Mouse (Mus musculus) bone marrow, adult 2 months (tissue): ENCODE results near the gene Rbm28. TPM values are rescaled to one million over a fixed set of nuclear protein-coding genes. Genes with fewer than 3 reads are reported as not detected.

ENCODE experiments used
- H3K27ac ChIP-seq: fragments of 200-500 bp; 2 replicates; pipeline ENCODE4 v1.5.1; 2012; ENCODE audit warnings: low read depth, mild to moderate bottlenecking, control low read depth, inconsistent platforms, low read length; ENCODE audit not compliant: control insufficient read depth, poor library complexity, insufficient read depth
- H3K4me1 ChIP-seq: fragments of 200-500 bp; 2 replicates; pipeline ENCODE4 v1.6.1; 2011; ENCODE audit warnings: low read length; ENCODE audit not compliant: control insufficient read depth, insufficient read depth
- H3K4me3 ChIP-seq: fragments of 200-500 bp; replicated peaks from 2 replicates; pipeline ENCODE3; 2011; ENCODE audit warnings: mild to moderate bottlenecking, low read depth, low read length, control low read depth; ENCODE audit not compliant: control insufficient read depth
- CTCF ChIP-seq: fragments of 200-500 bp; IDR thresholded peaks from 2 replicates; pipeline ENCODE4 v1.5.1; 2011; ENCODE audit warnings: low read length, control low read depth; ENCODE audit not compliant: control insufficient read depth, insufficient read depth
- POLR2A ChIP-seq: fragments of 200-500 bp; IDR thresholded peaks from 2 replicates; pipeline ENCODE4 v1.6.1; 2011; ENCODE audit warnings: low read depth, mild to moderate bottlenecking, control low read depth, low read length, borderline replicate concordance; ENCODE audit not compliant: control insufficient read depth
- WGBS: fragments of 180-500 bp; shearing (Covaris S2); methylation state at CpG from one replicate; pipeline ENCODE4 v1.1.7; 2018; 5-methylcytosine and 5-hydroxymethylcytosine counted together
- polyA plus RNA-seq: library from polyadenylated mRNA; stranded (reverse); fragments of >200 nt; gene quantifications from 2 replicates; pipeline ENCODE4 v1.2.4, GENCODE M21; 2011; ENCODE audit warnings: low replicate concordance; ENCODE audit not compliant: missing spikeins, insufficient read depth, insufficient read length

The Rbm28 gene
- polyA plus RNA-seq, 1 experiment: 21.5 TPM

DNA sequence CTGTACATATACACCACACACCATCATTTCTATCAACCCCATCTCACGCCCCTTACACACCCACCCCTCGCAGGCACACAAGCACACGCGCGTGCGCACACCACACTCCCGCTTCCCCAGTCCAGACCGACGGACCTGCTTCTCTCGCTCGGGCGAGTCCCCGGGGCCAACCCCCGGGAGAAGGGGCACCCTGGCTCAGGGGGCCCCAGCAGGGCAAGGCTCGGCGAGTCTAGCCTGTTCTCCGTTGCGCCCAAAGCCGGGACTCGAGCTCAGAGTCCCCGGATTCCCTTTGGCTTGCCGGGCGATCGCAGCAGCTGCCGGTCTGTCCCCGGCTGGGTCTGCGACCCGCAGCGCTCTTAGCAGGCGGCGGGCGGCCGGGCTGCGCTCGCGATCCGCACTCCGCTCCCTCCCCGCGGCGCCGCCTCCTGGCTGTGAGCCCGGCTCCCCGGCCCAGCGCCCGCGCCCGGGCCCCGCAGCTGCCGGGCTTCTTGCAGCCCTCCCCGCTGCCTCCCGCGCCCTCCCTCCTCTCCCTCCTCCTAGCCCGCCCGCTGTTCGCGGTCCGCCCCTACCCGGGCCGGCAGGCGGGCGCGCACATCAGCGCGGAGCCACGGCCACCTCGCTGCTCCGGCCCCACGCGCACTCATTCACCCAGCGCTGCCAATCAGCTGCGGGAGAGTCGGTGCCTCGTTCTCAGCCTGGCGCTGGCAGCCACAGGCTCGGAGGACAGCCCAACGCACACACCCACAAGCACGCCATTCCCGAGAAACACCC lies 14.3 kb upstream of the Rbm28 start, which contains the start of gene Prrt4:
Gene Prrt4 (minus strand): TSS at position 697 of the 771 bp plus-strand sequence.
- no peak within 1 kb of the TSS; the same call in 1 of the 2 replicates for H3K27ac ChIP-seq
- TF ChIP-seq CTCF: no peak
- no peak for TF ChIP-seq POLR2A
- WGBS: 2% methylated on average over 79 of the region's 79 CpGs
- no peak within 1 kb of the TSS for H3K4me3 ChIP-seq
- no peaks in the 10 kb centered on the region for H3K4me1 ChIP-seq

DNA sequence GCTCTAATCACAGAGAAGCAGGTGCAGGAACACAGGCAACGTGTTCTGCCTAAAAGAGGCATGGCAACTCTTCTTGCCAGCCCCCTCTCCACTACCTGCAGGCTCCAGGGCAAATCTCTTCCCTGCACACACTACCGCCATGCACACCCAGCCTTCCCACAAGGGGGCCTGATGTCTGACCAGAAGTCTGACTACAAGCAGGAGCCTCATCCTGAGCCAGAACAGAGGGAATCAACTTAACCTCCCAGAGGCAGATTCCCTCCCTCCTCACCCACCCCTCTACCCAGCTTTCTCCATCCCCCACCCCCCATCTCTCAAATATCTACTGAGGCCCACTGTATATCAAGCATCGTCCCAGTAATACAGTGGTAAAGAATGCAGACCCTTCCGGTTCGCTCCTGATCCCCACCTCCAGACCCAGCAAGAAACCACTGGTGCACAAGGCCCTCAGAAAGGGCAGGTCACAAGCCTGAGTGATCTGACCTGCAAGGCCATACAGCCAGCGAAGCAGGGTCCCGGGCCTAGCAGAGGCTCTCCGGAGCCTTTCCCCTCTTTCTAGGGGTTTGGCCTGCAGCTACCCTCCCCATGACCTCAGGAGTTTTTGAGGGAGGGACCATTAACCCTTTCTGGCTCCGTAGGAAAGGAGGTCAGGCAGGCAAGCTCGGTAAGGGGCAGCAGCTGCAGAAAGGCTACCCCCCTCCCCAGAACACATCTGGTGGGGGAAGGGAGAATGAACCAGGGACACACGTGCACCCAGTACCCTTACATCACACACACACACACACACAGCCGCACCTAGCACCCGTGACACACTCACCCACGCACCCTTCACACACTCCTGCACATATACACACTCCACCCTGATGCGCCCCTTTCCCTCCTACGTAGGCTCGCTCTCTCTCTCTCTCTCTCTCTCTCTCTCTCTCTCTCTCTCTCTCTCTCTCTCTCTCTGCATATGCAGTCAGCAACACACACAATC lies 13.4 kb upstream of the Rbm28 start:
- Histone ChIP-seq H3K4me1 (no peaks in the 10 kb centered on the region), H3K27ac (no peak overlapping the region), H3K4me3 (no peak overlapping the region)
- 55% methylated on average over 17 of the region's 17 CpGs for WGBS
- TF ChIP-seq CTCF (no peak), POLR2A (no peak)

DNA sequence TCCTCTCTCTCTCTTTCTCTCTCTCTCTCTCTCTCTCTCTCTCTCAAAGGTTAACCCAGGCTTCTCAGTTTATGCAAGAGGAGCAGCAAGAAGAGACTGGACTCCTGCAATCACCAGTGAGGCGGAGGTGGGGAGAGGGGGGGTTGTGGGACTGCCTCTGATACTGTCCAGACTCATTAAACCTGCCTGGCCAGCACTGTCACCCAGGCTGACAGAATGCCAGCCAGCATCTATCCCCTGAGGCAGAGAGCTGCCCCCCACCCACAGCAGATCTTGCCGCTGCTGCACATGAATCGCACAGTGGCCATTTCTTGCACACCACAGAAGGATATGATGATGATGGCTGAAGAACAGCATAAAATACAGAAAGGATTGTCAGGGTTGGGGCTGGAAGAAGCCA lies 10.3 kb upstream of the Rbm28 start:
- Histone ChIP-seq H3K27ac (no peak overlapping the region), H3K4me3 (no peak overlapping the region), H3K4me1 (no peaks in the 10 kb centered on the region)
- TF ChIP-seq CTCF (no peak), POLR2A (no peak)
- 79% methylated on average over 3 of the region's 3 CpGs for WGBS

DNA sequence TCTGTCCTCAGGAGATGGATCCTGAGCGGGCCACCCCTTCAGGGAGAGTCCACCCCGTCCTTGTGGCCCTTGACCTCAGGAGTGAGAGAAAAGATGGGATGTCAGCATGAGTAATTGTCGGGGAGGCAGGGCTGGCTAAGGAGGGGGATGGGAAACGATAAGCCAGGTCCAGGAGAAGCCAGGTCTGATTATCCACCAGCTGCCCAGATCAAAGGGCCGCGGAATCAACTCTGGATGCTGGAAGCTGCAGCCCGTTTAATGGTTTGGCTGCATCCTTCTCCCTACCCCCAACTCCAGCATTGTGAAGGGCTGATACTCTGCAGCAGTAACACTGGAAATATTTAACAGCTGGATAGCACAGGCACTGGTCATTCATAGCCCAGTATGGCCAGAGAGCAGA lies 9.6 kb upstream of the Rbm28 start:
- Histone ChIP-seq H3K4me3 (no peak overlapping the region), H3K4me1 (no peaks in the 10 kb centered on the region), H3K27ac (no peak overlapping the region)
- 37% methylated on average over 7 of the region's 7 CpGs for WGBS
- TF ChIP-seq POLR2A (no peak), CTCF (no peak)

DNA sequence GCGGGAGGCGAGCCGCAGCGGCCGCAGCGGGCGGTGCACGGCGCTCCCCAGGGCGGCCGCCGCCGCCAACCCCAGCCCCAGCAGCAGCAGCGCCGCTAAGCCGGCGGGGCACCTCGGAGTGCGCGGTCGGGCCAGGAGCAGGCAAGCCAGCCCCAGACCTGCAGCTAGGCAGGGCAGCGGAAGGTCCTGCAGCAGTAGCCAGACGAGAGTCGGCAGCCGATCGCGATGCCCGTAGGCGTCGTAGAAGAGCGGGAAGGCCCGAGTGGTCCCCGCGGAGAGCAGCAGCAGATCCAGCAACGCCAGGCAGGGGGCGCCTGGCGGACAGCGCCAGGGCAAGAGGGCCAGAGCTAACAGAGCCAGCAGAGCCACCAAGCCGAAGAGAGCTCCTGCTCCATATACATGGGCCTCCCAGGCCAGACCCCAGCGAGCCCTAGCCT lies 6.2 kb upstream of the Rbm28 start:
- TF ChIP-seq CTCF (peak; percentile 64; the same call in 1 of the 2 replicates), POLR2A (no peak)
- Histone ChIP-seq H3K27ac (no peak overlapping the region), H3K4me1 (no peaks in the 10 kb centered on the region), H3K4me3 (peak overlapping the region; percentile 7)
- under 1% methylated on average over 40 of the region's 40 CpGs for WGBS

DNA sequence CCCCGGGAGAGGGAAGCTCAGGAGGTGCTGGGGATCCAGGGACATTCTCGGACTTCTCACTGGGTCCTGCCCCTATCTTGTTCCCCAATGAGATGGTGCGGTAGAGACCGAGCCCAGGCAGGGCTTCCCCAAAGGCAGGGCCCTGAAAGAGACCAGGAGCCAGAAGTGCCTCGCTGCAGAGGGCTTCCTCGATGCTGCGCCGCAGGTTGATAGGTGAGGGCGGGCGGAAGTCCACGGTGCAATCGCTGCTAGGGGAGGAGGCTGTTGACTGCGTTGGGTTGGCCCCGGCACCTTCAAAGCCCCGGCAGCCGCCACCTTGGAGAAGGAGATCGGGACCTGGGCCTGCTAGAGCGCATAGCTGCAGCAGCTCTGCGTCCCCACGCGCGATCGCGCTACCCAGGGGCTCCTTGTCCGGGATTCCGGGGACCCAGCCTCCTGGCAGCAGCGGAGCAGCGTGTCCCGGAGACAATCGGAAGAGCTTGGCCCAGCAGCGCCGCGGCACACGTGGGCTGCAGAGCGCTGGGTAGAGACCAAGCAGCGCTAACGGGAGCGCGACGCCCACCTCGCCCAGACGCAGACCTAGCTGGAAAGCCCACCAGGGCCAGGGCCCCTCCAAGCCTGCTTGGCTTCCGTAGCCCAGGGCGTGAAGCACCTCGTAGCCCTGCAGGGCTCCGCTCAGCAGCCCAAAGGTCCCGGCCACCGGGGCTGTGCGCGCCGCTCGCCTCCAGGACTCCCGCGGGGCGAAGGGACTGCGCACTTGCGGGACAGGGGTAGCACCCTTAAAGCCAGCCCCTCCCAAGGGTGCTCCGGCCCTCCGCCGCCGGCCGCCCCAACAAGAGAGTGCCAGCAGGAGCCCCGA lies 5.5 kb upstream of the Rbm28 start:
- TF ChIP-seq CTCF (no peak), POLR2A (no peak)
- Histone ChIP-seq H3K27ac (no peak overlapping the region; the same call in 1 of the 2 replicates), H3K4me3 (no peak overlapping the region), H3K4me1 (no peaks in the 10 kb centered on the region)
- WGBS: under 1% methylated on average over 63 of the region's 63 CpGs

DNA sequence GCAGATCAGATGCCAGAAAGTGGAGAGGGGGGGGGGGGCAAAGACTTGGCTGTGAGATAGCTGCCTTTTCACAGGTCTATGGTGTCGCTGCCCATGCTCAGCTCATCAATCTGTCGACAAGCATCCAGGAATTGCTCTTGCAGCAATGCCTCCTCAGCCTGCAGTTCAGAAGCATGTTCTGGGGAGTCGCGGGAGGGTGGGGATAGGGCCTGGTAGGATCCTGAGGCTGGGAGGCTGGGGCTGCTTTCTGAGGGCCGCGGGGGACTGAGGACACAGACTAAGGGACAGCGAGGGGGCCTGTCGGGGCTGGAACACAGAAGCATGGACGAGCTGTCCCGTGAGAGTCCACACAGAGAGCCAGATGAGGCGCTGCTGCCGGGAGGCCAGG lies 4.9 kb upstream of the Rbm28 start:
- H3K27ac ChIP-seq: no peak overlapping the region; the same call in 1 of the 2 replicates
- TF ChIP-seq POLR2A (no peak), CTCF (no peak)
- H3K4me3 ChIP-seq: no peak overlapping the region
- H3K4me1 ChIP-seq: no peaks in the 10 kb centered on the region
- 15% methylated on average over 12 of the region's 12 CpGs for WGBS

DNA sequence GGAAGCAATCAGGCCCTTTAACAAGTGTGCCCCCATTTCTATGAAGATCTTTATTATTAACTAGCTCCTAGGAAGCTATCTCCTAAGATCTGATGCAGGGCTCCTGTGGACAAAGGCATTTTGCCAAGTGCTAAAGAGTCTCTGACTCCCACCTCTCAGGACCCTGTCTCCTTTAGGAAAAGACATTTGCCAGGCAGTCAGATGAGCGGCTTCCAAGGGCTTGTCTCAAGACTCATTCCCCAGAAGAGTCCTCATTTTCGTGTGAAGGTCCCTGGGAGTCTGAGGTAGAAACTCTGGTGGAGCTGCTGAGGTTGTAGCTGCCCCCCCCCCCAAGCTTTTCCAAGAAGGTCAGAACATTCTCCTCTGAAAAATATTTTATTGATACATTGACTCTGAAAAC lies 4.1 kb upstream of the Rbm28 start:
- TF ChIP-seq POLR2A (no peak), CTCF (no peak)
- Histone ChIP-seq H3K4me1 (no peaks in the 10 kb centered on the region; the same call in 1 of the 2 replicates), H3K27ac (no peak overlapping the region), H3K4me3 (no peak overlapping the region)
- 37% methylated on average over 2 of the region's 2 CpGs for WGBS
